Mouse (Mus musculus): Measurements from ENCODE around the gene Magi3.
A peak's percentile ranks its signal among the peaks of the same experiment; 100 is the strongest.

Gene Magi3

GRCm38 (mm10) chr3:104032086-104032485 lies 188.1 kb downstream of the Magi3 start:
- DNase-seq (ENCODE audit: low spot score in 2 of 2), result no peak

- DNase-seq (ENCODE audit: low spot score in 2 of 2), result no peak
These were observed 193.2 kb downstream of the Magi3 start for GRCm38 (mm10) chr3:104026938-104027337.

GRCm38 (mm10) chr3:104020101-104020500 lies 200.1 kb downstream of the Magi3 start:
- no peak for DNase-seq (ENCODE audit: low spot score in 2 of 2)

GRCm38 (mm10) chr3:104019453-104019852 lies 200.7 kb downstream of the Magi3 start:
- no peak for DNase-seq (ENCODE audit: low spot score in 2 of 2)

GRCm38 (mm10) chr3:104017931-104018330 lies 202.2 kb downstream of the Magi3 start:
- DNase-seq (ENCODE audit: low spot score in 2 of 2), result no peak

- no peak for DNase-seq (ENCODE audit: low spot score in 2 of 2)
These were observed 208.2 kb downstream of the Magi3 start for GRCm38 (mm10) chr3:104011972-104012371.

GRCm38 (mm10) chr3:104009924-104010662 lies 210.1 kb downstream of the Magi3 start:
- no peak for DNase-seq (ENCODE audit: low spot score in 2 of 2)

GRCm38 (mm10) chr3:104007479-104007878 lies 212.7 kb downstream of the Magi3 start:
- no peak for DNase-seq (ENCODE audit: low spot score in 2 of 2)

- DNase-seq (ENCODE audit: low spot score in 2 of 2), result no peak
These were observed 213.2 kb downstream of the Magi3 start for GRCm38 (mm10) chr3:104006896-104007466.

- DNase-seq (ENCODE audit: low spot score in 2 of 2), result no peak
These were observed 221.4 kb downstream of the Magi3 start for GRCm38 (mm10) chr3:103998724-103999123.

GRCm38 (mm10) chr3:103991271-103991670 lies 228.9 kb downstream of the Magi3 start:
- no peak for DNase-seq (ENCODE audit: low spot score in 2 of 2)

- no peak for DNase-seq (ENCODE audit: low spot score in 2 of 2)
These were observed 230.8 kb downstream of the Magi3 start for GRCm38 (mm10) chr3:103989352-103989751.

GRCm38 (mm10) chr3:103987831-103988432 lies 232.2 kb downstream of the Magi3 start:
- DNase-seq (ENCODE audit: low spot score in 2 of 2), result no peak

GRCm38 (mm10) chr3:103985194-103985593 lies 235.0 kb downstream of the Magi3 start:
- DNase-seq (ENCODE audit: low spot score in 2 of 2), result no peak

GRCm38 (mm10) chr3:103984556-103984955 lies 235.6 kb downstream of the Magi3 start:
- no peak for DNase-seq (ENCODE audit: low spot score in 2 of 2)

GRCm38 (mm10) chr3:103971157-103971556 lies 249.0 kb downstream of the Magi3 start:
- no peak for DNase-seq (ENCODE audit: low spot score in 2 of 2)

GRCm38 (mm10) chr3:103968701-103969100 lies 251.5 kb downstream of the Magi3 start:
- DNase-seq (ENCODE audit: low spot score in 2 of 2), result no peak

GRCm38 (mm10) chr3:103967861-103968691 lies 252.1 kb downstream of the Magi3 start, which contains the start of gene Phtf1:
Gene Phtf1, plus strand, starts transcription at chr3:103968110.
- peak; percentile 73 to 81 for DNase-seq (ENCODE audit: low spot score in 2 of 2)

GRCm38 (mm10) chr3:103967231-103967630 lies 252.9 kb downstream of the Magi3 start:
- DNase-seq (ENCODE audit: low spot score in 2 of 2), result no peak
